Mouse (Mus musculus) lung, postnatal 0 days (tissue): ENCODE data around the gene Thsd7b. TPM values are rescaled to one million over a fixed set of nuclear protein-coding genes. Genes with fewer than 3 reads are reported as not detected.
A peak's percentile ranks its signal among the peaks of the same experiment; 100 is the strongest.
"Not testable (repeated sequence)": the region's sequence is repeated elsewhere in the genome, so short reads cannot be mapped to it uniquely, and the experiment has no call there.

Experiments used
- ATAC-seq: fragments of 200-750 bp; cut with Nextera tagmentation; 2 replicates; pipeline ENCODE4 v1.8.0; 2017; ENCODE audit warnings: moderate library complexity
- DNase-seq: peaks from one replicate; pipeline ENCODE4 v3.0.0-alpha.2; 2016; ENCODE audit warnings: low spot score
- H3K27ac ChIP-seq: fragments of 300-500 bp; sonication (generic); 2 replicates; pipeline ENCODE4 v1.5.1; 2014; ENCODE audit warnings: antibody characterized with exemption, mild to moderate bottlenecking, low read length, mixed read lengths
- H3K27me3 ChIP-seq: fragments of 300-500 bp; sonication (generic); replicated peaks from 2 replicates; pipeline ENCODE4 v1.6.1; 2014; ENCODE audit warnings: low read length, mixed read lengths; ENCODE audit not compliant: insufficient read depth
- H3K36me3 ChIP-seq: fragments of 300-500 bp; sonication (generic); 2 replicates; pipeline ENCODE4 v1.6.1; 2014; ENCODE audit warnings: low read length, mixed read lengths; ENCODE audit not compliant: insufficient read depth
- H3K4me1 ChIP-seq: fragments of 300-500 bp; sonication (generic); 2 replicates; pipeline ENCODE4 v1.6.1; 2014; ENCODE audit warnings: antibody characterized with exemption, low read depth, low read length, mixed read lengths; ENCODE audit not compliant: insufficient read depth
- H3K4me2 ChIP-seq: fragments of 300-500 bp; sonication (generic); replicated peaks from 2 replicates; pipeline ENCODE4 v1.6.1; 2014; ENCODE audit warnings: low read depth, mild to moderate bottlenecking, low read length, moderate library complexity, mixed read lengths
- H3K4me3 ChIP-seq: fragments of 300-500 bp; sonication (generic); 2 replicates; pipeline ENCODE4 v1.5.1; 2014; ENCODE audit warnings: low read depth, low read length
- H3K9ac ChIP-seq: fragments of 300-500 bp; sonication (generic); replicated peaks from 2 replicates; pipeline ENCODE4 v1.6.1; 2014; ENCODE audit warnings: low read depth, mild to moderate bottlenecking
- H3K9me3 ChIP-seq: fragments of 300-500 bp; sonication (generic); 2 replicates; pipeline ENCODE4 v1.6.1; 2016; ENCODE audit warnings: low read length, mixed read lengths
- CTCF ChIP-seq: IDR thresholded peaks from 2 replicates; pipeline ENCODE4 v1.5.1; 2016; ENCODE audit warnings: antibody characterized with exemption, mild to moderate bottlenecking
- EP300 ChIP-seq: IDR thresholded peaks from 2 replicates; pipeline ENCODE4 v1.6.1; 2016; ENCODE audit warnings: antibody characterized with exemption, mild to moderate bottlenecking, control low read depth
- WGBS: fragments of 180-500 bp; shearing (Covaris S2); extraction: QIAGEN DNeasy Blood & Tissue Kit; methylation state at CpG from one replicate; pipeline ENCODE4 v1.1.7; 2014; 5-methylcytosine and 5-hydroxymethylcytosine counted together
- polyA plus RNA-seq: library from polyadenylated mRNA; unstranded; fragments of >200 nt; fragmentation: Nextera tagmentation; extraction: Ambion mirVana; gene quantifications from 2 replicates; pipeline ENCODE4 v1.2.1, GENCODE M21; 2015

Thsd7b gene
- polyA plus RNA-seq, 1 experiment from 2014 or later = 0.10 TPM

DNA sequence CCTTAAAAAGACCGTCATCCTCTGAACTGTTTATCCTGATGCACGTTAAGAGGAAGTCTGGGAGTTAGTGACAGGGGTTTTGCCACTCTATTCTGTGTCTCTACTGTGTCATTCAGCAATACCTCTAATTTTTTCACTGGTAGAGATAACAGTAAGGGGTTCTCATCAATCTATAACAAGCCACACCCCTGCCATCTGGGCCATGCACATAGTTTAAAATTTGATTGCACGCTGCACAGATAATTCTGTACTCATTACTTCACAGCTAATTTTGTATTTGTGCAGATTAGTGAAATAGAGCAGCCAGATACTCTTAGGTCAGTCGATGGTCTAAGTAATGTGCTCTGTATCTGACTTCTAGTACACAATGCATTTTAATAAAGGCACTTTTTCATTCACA, 673.9 kb downstream of the Thsd7b start:
- H3K9me3 ChIP-seq = no peaks in the 10 kb centered on the region
- H3K36me3 ChIP-seq = no peaks in the 10 kb centered on the region
- TF ChIP-seq CTCF (no peak), EP300 (no peak)
- ATAC-seq (no peak), DNase-seq (no peak)
- H3K27ac ChIP-seq = no peak overlapping the region
- no peak overlapping the region for H3K4me2 ChIP-seq
- H3K27me3 ChIP-seq = no peaks in the 10 kb centered on the region
- WGBS = 44% methylated on average over 4 of the region's 4 CpGs
- no peaks in the 10 kb centered on the region for H3K4me1 ChIP-seq
- no peak overlapping the region for H3K4me3 ChIP-seq
- no peak overlapping the region for H3K9ac ChIP-seq

- Histone ChIP-seq H3K4me1 (no peaks in the 10 kb centered on the region), H3K27me3 (no peaks in the 10 kb centered on the region), H3K27ac (no peak overlapping the region), H3K4me3 (no peak overlapping the region), H3K36me3 (no peaks in the 10 kb centered on the region), H3K4me2 (no peak overlapping the region), H3K9ac (no peak overlapping the region), H3K9me3 (no peaks in the 10 kb centered on the region)
- DNase-seq (no peak), ATAC-seq (no peak)
- TF ChIP-seq EP300 = no peak
- no peak for TF ChIP-seq CTCF
- WGBS = 65% methylated on average over 1 of the region's 1 CpGs
These were observed 682.4 kb downstream of the Thsd7b start for GRCm38 (mm10) chr1:129955478-129955877.

DNA sequence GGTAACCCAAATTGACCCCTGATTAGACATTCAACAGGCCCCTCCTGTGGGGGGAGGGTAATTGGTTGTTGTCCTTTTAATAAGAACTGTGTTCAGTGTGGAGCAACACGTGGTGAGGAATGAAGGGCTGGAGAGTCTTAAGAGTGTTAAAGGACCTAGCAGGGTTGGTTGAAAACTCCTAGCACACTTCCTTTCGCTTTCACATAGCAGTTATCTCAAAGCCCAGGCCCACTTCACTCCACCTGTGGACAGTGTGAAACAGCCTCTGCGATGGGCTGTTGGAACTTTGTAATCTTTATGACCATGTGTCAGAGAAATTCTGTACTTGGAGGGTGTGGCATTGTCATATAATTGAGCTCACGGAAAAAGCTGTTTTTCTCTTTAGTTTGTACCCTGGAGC, 683.5 kb downstream of the Thsd7b start:
- H3K4me1 ChIP-seq = no peaks in the 10 kb centered on the region

DNA sequence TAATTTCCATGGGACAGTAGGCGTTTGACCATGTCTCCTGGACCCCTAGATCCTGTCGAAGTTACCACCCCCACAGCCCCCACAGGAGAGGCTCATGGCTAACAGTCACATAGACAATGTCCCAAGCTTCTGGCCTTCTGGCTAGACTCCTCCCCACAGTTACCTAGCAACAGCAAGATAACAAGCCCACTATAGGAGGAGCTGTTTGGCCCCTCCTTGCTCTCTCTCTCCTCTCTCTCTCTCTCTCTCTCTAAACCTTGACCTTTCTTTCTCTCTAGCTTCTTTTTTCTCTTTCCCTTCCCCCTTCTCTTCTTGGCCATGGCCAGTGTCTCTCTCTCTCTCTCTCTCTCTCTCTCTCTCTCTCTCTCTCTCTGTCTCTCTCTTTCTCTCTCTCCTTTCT, 686.2 kb downstream of the Thsd7b start:
- 45% methylated on average over 2 of the region's 2 CpGs for WGBS
- ATAC-seq, DNase-seq: not testable (repeated sequence)

More for the DNA sequence above, 683.5 kb downstream of the Thsd7b start:
- no peaks in the 10 kb centered on the region for H3K27me3 ChIP-seq
- DNase-seq = no peak
- no peak for TF ChIP-seq CTCF
- no peak for TF ChIP-seq EP300
- no peak overlapping the region for H3K4me2 ChIP-seq
- 52% methylated on average over 4 of the region's 4 CpGs for WGBS
- ATAC-seq = no peak
- no peak overlapping the region for H3K9ac ChIP-seq
- H3K9me3 ChIP-seq = no peaks in the 10 kb centered on the region
- no peak overlapping the region for H3K4me3 ChIP-seq
- H3K36me3 ChIP-seq = no peaks in the 10 kb centered on the region
- no peak overlapping the region for H3K27ac ChIP-seq

GRCm38 (mm10) chr1:129963166-129963565, 690.1 kb downstream of the Thsd7b start:
- Histone ChIP-seq H3K27me3 (no peaks in the 10 kb centered on the region), H3K9me3 (no peaks in the 10 kb centered on the region), H3K4me1 (no peaks in the 10 kb centered on the region), H3K27ac (no peak overlapping the region), H3K9ac (no peak overlapping the region), H3K4me2 (no peak overlapping the region), H3K4me3 (no peak overlapping the region), H3K36me3 (no peaks in the 10 kb centered on the region)
- no peak for ATAC-seq
- TF ChIP-seq EP300 (no peak), CTCF (no peak)
- no peak for DNase-seq
- WGBS = 73% methylated on average over 2 of the region's 2 CpGs

More for the DNA sequence above, 686.2 kb downstream of the Thsd7b start:
- not testable (repeated sequence) for H3K4me3 ChIP-seq, H3K9me3 ChIP-seq, H3K9ac ChIP-seq, H3K4me2 ChIP-seq, H3K36me3 ChIP-seq, H3K27me3 ChIP-seq, H3K27ac ChIP-seq, H3K4me1 ChIP-seq

- not testable (repeated sequence) for H3K9me3 ChIP-seq, H3K4me1 ChIP-seq, ATAC-seq, H3K36me3 ChIP-seq, H3K4me2 ChIP-seq, H3K4me3 ChIP-seq, H3K9ac ChIP-seq, H3K27me3 ChIP-seq, H3K27ac ChIP-seq
- DNase-seq = peak; percentile 2
These were observed 716.1 kb downstream of the Thsd7b start for GRCm38 (mm10) chr1:129989247-129989646.

DNA sequence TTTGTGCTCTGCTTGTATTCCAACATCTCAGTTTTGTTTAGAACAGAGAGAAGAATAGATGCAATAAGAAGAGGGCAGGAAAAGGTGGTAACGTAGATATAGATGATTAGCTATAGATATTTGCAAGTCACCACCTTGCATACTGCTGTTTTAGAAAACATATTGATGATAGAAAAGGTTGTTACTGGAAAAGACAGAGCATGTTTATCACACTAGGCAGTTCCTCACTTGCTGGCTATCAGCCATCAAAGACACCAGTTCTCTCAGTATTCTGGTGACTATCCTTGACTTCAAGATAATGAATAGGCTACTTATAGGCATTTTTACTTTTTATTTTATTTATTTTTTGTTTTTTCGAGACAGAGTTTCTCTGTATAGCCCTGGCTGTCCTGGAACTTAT, 717.7 kb downstream of the Thsd7b start:
- ATAC-seq (no peak), DNase-seq (no peak)
- H3K9me3 ChIP-seq = no peaks in the 10 kb centered on the region
- no peak overlapping the region for H3K4me2 ChIP-seq
- no peak overlapping the region for H3K9ac ChIP-seq
- no peak overlapping the region for H3K4me3 ChIP-seq
- WGBS = 63% methylated on average over 2 of the region's 2 CpGs
- H3K36me3 ChIP-seq = no peaks in the 10 kb centered on the region
- H3K27ac ChIP-seq = no peak overlapping the region
- H3K4me1 ChIP-seq = no peaks in the 10 kb centered on the region
- TF ChIP-seq EP300 = no peak
- H3K27me3 ChIP-seq = no peaks in the 10 kb centered on the region
